Mouse (Mus musculus) ES-Bruce4 (cell line): ENCODE measurements around the gene Tnfrsf23. TPM values are rescaled to one million over a fixed set of nuclear protein-coding genes. Genes with fewer than 3 reads are reported as not detected.

ENCODE experiments used
- H3K27ac ChIP-seq: 2 replicates; pipeline ENCODE4 v1.5.1; 2012; ENCODE audit warnings: low read length, inconsistent platforms; ENCODE audit not compliant: insufficient read depth
- H3K27me3 ChIP-seq: 2 replicates; pipeline ENCODE4 v1.6.1; 2012; ENCODE audit warnings: mild to moderate bottlenecking, low read length, inconsistent platforms; ENCODE audit not compliant: control insufficient read depth, poor library complexity, insufficient read depth, severe bottlenecking
- H3K36me3 ChIP-seq: 2 replicates; pipeline ENCODE4 v1.6.1; 2012; ENCODE audit warnings: inconsistent platforms, mild to moderate bottlenecking, low read length, moderate library complexity; ENCODE audit not compliant: control insufficient read depth, poor library complexity, insufficient read depth, severe bottlenecking
- H3K4me1 ChIP-seq: one replicate; pipeline ENCODE4 v1.8.1; 2011; ENCODE audit warnings: low read length; ENCODE audit not compliant: control insufficient read depth, insufficient read depth
- H3K4me3 ChIP-seq: 2 replicates; pipeline ENCODE4 v1.5.1; 2011; ENCODE audit warnings: low read depth, mild to moderate bottlenecking, low read length
- H3K9ac ChIP-seq: 2 replicates; pipeline ENCODE4 v1.6.1; 2012; ENCODE audit warnings: low read depth, mild to moderate bottlenecking, inconsistent platforms; ENCODE audit not compliant: poor library complexity, severe bottlenecking
- H3K9me3 ChIP-seq: replicated peaks from 2 replicates; pipeline ENCODE4 v1.6.1; 2012; ENCODE audit warnings: mild to moderate bottlenecking, low read length, inconsistent platforms; ENCODE audit not compliant: control insufficient read depth, poor library complexity, insufficient read depth, severe bottlenecking
- CTCF ChIP-seq: IDR thresholded peaks from one replicate; pipeline ENCODE4 v1.8.1; 2011; ENCODE audit warnings: low read depth, low read length
- EP300 ChIP-seq: IDR thresholded peaks from 2 replicates; pipeline ENCODE4 v1.6.1; 2011; ENCODE audit warnings: low read depth, low read length; ENCODE audit not compliant: insufficient read depth
- POLR2A ChIP-seq: IDR thresholded peaks from one replicate; pipeline ENCODE4 v1.8.1; 2011; ENCODE audit warnings: low read length; ENCODE audit not compliant: insufficient read depth
- polyA plus RNA-seq: library from polyadenylated mRNA; stranded (reverse); fragments of >200 nt; gene quantifications from 2 replicates; pipeline ENCODE4 v1.2.4, GENCODE M21; 2011; ENCODE audit warnings: low read depth; ENCODE audit not compliant: missing spikeins, insufficient read depth, insufficient read length

The Tnfrsf23 gene
- polyA plus RNA-seq, 1 experiment: 4.4 TPM

DNA sequence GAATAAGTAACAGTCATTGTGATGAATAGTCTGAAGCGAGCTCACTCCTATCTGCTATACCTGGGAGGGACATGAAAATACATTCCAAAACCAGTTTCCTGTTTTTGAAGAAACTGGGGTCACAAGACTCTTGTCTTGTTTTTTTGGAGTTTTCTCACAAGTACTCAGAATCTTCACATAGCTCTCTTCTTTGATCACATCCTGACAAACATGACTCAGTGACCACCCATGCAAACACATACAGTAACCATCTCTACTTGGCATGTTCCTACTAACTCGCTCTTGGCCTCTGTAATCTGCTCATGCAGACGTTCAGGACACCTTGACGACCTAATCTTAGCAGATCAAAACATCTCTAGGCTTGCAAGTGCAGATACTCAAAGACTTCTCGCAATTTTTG is 60.5 kb downstream of the Tnfrsf23 start:
- no peaks in the 10 kb centered on the region for H3K4me1 ChIP-seq
- no peak overlapping the region for H3K9ac ChIP-seq
- peaks cover 4% of the 10 kb centered on the region; the same call in 1 of the 2 replicates for H3K9me3 ChIP-seq
- H3K4me3 ChIP-seq: no peak overlapping the region
- TF ChIP-seq POLR2A (no peak), CTCF (no peak), EP300 (no peak)
- H3K36me3 ChIP-seq: no peaks in the 10 kb centered on the region
- H3K27me3 ChIP-seq: no peaks in the 10 kb centered on the region
- H3K27ac ChIP-seq: no peak overlapping the region

DNA sequence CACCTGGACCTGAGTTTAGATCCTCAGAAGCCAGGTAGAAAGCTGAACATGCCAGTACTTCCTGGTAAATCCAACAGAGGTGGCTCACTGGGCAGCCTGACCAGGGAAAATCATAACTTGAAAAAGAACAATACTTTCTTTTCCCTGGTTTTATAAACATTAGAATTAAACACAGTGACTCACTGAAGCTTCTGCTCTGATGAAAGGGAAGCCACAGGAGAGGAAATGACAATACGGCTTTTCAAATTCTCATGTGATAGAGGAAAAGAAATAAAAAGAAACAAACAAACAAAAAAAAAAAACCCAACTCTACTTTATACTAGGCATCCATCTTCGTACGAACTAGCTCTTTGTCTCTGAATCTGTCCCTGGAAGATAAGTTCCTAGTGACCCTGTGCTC is 61.1 kb downstream of the Tnfrsf23 start:
- no peaks in the 10 kb centered on the region for H3K4me1 ChIP-seq
- H3K27ac ChIP-seq: no peak overlapping the region
- no peaks in the 10 kb centered on the region for H3K27me3 ChIP-seq
- H3K36me3 ChIP-seq: no peaks in the 10 kb centered on the region
- TF ChIP-seq EP300 (no peak), CTCF (no peak), POLR2A (no peak)
- H3K4me3 ChIP-seq: no peak overlapping the region
- H3K9ac ChIP-seq: no peak overlapping the region
- peaks cover 4% of the 10 kb centered on the region; the same call in 1 of the 2 replicates for H3K9me3 ChIP-seq

DNA sequence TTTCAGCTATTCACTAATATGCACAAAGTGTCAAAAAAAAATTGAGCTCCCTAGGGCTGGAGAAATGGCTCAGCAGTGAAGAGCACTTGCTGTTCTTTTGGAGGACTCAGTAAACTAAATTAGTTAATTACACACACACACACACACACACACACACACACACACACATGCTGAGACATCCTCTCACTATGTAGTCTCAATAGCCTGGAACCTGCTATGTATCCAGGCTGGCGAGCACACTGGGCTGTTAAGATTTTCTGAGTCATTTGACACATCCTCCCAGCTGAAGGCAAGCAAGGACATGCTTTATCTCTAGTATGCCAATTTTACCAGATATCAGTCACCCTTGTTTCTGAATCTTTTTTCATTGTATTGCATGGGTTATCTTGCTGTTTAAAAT is 64.7 kb downstream of the Tnfrsf23 start:
- peaks cover 4% of the 10 kb centered on the region; the same call in 1 of the 2 replicates for H3K9me3 ChIP-seq
- TF ChIP-seq EP300: no peak
- no peak for TF ChIP-seq POLR2A
- no peak for TF ChIP-seq CTCF
- H3K36me3 ChIP-seq: no peaks in the 10 kb centered on the region
- H3K4me3 ChIP-seq: no peak overlapping the region
- H3K4me1 ChIP-seq: no peaks in the 10 kb centered on the region
- no peak overlapping the region for H3K27ac ChIP-seq
- H3K9ac ChIP-seq: no peak overlapping the region
- H3K27me3 ChIP-seq: no peaks in the 10 kb centered on the region

Other genes with a start within 250 kb of the Tnfrsf23 start
- gene Cdkn1c, start 224.8 kb downstream of the Tnfrsf23 start, polyA plus RNA-seq: 23.4 and 24.2 TPM in 2 replicates
- gene Slc22a18, start 212.1 kb downstream of the Tnfrsf23 start, polyA plus RNA-seq: 4.5 and 5.0 TPM in 2 replicates
- gene Phlda2, start 182.7 kb downstream of the Tnfrsf23 start, polyA plus RNA-seq: 43.1 and 44.9 TPM in 2 replicates
- 179 and 208 TPM in 2 replicates for gene Nap1l4, start 136.8 kb downstream of the Tnfrsf23 start, polyA plus RNA-seq
- 143 and 149 TPM in 2 replicates for gene Cars, start 85.8 kb downstream of the Tnfrsf23 start, polyA plus RNA-seq
- not detected in 2 replicates for gene Tnfrsf26, start 57.1 kb downstream of the Tnfrsf23 start, polyA plus RNA-seq
- gene Tnfrsf22, start 36.2 kb downstream of the Tnfrsf23 start, polyA plus RNA-seq: 6.1 and 9.2 TPM in 2 replicates
- gene Osbpl5, start 71.1 kb upstream of the Tnfrsf23 start, polyA plus RNA-seq: 8.2 and 13.0 TPM in 2 replicates
- not detected in 2 replicates for gene Mrgprg, start 81.1 kb upstream of the Tnfrsf23 start, polyA plus RNA-seq
- 0.18 and 0.48 TPM in 2 replicates for gene Mrgpre, start 98.6 kb upstream of the Tnfrsf23 start, polyA plus RNA-seq
- gene Nadsyn1, start 137.0 kb upstream of the Tnfrsf23 start, polyA plus RNA-seq: 8.6 and 12.3 TPM in 2 replicates
- gene Dhcr7, start 137.3 kb upstream of the Tnfrsf23 start, polyA plus RNA-seq: 114 and 117 TPM in 2 replicates
- not detected in 2 replicates for gene Gm498, start 181.0 kb upstream of the Tnfrsf23 start, polyA plus RNA-seq